Mouse (Mus musculus) cerebellum, adult 18-20 months (tissue): ENCODE results near the gene Mrpl12.
A peak's percentile ranks its signal among the peaks of the same experiment; 100 is the strongest.
"Not testable (repeated sequence)": the region's sequence is repeated elsewhere in the genome, so short reads cannot be mapped to it uniquely, and the experiment has no call there.

Experiments
- DNase-seq, 2 experiments: peaks; one replicate each; pipeline ENCODE4 v3.0.0; 2021

Gene Mrpl12

GRCm38 (mm10) chr11:120510375-120511030 is 26.1 kb downstream of the Mrpl12 start:
- DNase-seq, result no peak

GRCm38 (mm10) chr11:120512790-120513453 is 28.5 kb downstream of the Mrpl12 start:
- DNase-seq, result peak; percentile 65 to 67

- DNase-seq, result not testable (repeated sequence)
Observed at GRCm38 (mm10) chr11:120514262-120514661, 29.8 kb downstream of the Mrpl12 start.

- peak; percentile 90 to 95 for DNase-seq
Observed at GRCm38 (mm10) chr11:120515611-120516010, 31.2 kb downstream of the Mrpl12 start.

DNA sequence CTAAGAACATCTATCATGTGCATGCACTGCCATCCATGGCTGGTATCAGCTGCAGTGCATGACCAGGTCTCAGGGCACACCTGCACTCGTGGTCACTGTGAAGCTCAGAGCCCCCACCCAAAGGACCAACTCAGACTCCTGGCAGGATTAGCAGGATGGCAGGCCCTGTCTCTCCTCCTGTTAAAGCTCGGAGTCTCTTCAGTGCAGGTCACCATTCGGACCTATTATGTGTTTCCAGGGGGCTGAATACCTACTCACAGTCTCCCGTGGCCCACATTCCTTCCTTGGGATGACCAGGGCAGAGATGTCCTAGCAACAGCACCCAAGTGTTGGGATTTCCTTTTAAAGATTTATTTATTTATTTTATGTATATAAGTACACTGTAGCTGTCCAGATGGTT is 32.7 kb downstream of the Mrpl12 start:
- no peak for DNase-seq

GRCm38 (mm10) chr11:120518027-120518426 is 33.6 kb downstream of the Mrpl12 start:
- no peak for DNase-seq

DNA sequence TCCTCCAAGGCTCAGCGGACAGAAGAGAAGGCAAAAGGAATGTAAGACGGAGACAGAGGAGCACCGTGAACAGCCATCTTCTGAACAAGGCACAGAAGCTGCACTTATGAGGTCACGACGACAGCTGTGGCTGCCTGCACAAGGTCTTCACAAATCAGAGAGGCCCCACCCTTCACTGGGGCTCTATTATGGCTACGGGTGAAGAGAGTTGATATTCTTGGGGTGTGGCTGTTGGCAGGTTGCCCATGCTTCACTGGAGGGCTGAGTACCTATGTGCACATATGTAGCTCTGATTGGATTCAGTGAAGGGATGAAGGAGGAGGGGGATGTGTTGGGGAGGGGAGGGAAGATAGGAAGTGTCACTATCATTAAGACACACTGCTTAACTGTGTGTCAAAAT is 34.1 kb downstream of the Mrpl12 start:
- DNase-seq, result no peak

- peak in 1 of 2 experiments; percentile 33 for DNase-seq
Observed at GRCm38 (mm10) chr11:120519738-120520137, 35.3 kb downstream of the Mrpl12 start.

DNA sequence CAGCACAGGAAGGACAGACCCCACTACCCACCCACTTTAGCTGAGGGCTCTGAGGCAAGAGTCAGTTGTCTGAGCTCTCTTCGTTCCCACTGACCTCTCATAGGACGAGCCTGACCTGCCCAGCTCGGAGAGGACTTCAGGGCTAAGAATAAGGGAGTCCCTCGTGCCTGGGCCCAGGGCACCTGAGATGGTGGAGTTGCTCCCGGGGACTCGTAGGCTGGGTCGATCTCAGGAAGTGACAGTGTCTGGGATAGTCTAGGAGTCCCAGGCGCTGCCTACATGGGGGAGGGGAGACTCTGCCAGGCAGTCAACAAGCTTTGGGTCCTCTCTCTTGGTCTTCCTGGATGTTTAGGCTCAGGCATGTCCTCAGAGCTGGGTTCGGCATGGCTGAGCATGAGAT is 36.1 kb downstream of the Mrpl12 start:
- DNase-seq, result peak in 1 of 2 experiments; percentile 25

DNA sequence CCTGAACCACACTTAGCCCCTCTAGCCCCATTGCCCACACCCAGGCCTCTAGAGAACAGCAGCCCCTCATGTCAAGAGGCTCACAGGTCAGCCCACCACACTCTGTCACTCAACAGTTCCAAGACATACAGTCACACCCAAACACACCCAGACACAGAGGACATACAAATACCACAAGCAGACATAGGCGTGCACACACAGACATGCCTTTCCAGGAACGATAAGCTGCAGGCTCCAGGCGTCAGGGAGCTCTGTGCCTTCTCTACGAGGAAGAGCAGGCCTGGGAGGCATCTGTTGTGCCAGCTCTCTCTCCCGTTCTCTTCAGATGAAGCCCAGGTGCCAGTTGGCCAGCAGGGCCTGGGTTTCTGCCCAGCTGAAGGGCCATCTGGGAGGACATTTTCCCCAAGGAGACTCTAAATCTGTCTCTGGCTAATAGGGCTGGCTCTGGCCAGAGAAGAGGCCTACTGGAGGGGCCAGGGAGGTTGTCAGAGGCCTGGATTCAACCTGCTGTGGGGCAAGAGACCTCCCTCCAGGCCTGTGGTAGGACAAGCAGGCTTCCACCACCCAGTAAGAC is 36.6 kb downstream of the Mrpl12 start:
- peak; percentile 86 to 90 for DNase-seq

DNA sequence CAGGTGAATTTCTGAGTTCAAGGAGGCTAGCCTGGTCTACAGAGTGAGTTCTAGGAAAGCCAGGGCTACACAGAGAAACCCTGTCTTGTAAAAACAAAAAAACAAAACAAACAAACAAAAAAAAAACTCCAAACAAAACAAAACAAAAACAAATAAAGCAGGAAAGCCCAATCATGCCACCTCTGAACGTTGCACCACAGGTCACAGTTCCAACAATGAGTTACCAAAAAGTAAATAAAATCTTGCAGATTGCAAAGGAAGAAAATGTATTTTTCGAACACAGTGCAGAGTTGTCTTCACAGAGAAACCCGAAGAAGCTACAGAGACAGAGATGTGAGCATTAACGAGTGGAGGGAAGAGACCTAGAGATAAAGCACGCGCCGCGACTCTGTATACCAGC is 38.2 kb downstream of the Mrpl12 start:
- DNase-seq, result no peak

DNA sequence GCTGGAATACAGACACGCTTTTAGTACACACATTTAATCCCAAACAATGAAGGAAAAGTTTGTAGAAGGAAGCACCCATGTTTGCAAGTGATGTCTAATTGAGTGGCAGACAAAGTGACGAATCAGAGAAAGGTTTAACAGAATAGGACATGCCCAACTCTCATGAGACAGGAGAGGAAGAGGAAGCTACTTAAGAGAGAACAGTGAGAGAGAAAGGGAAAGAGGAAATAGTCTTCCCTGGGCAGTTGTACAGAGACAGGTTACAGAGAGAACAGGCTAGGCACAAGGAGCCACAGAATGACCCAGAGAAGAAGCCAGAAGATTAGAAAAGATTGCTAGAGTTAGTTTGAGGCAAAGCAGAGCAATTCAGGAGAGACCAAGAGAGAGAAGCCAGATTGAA is 41.5 kb downstream of the Mrpl12 start:
- no peak for DNase-seq

DNA sequence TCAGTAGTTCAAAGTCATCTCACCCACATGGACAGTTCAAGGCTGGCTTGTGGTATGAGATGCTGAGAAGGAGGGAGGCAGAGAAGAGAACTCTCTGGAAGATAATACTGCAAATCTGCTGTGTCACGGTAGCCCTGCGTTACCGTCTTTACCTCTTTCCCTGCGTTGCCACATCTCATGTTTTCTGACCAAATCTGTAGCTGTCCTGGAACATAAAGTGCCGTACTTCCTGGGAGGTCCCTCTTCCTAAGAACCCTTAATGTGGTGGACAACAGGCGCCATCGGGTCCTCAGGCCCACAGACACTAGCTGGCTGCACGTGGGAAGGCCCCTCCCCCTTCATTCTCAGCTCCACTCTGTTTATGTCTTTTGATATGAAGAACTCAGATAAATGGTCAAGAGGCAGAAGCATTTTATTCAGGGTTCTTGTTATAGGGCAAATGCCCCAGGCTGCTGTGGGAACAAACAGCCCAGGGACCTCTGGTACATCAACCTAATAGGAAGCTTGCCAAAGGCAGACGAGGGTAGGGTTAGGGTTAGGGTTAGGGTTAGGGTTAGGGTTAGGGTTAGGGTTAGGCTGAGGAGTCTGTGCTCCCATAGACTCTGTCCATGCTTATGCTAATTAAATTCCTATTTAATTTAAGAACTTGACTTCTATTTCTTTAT is 43.4 kb downstream of the Mrpl12 start:
- no peak for DNase-seq

- no peak for DNase-seq
Observed at GRCm38 (mm10) chr11:120528903-120529302, 44.5 kb downstream of the Mrpl12 start.

GRCm38 (mm10) chr11:120530085-120530964 is 45.9 kb downstream of the Mrpl12 start, which contains the start of gene Gcgr:
TSS of gene Gcgr (plus strand) at chr11:120530699.
- no peak for DNase-seq

DNA sequence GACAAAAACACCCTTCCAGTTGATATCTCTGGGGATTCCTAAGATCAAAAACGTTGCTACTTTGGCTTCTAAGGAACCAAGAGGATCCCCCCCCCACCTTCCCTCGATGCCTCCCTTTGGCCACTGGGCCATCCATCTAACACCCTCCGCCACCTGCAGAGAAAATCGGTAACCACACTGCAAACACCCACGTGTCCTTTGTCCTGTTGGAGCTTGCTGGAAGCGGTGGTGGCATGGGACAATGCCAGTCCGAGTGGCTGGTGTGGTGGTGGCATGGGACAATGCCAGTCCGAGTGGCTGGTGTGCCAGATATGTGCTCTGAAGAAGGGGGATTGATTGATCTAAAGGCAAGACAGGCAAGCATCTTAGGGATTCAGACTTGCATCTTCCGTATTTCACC is 47.2 kb downstream of the Mrpl12 start:
- no peak for DNase-seq

GRCm38 (mm10) chr11:120534093-120534492 is 49.7 kb downstream of the Mrpl12 start:
- no peak for DNase-seq

GRCm38 (mm10) chr11:120535145-120535544 is 50.7 kb downstream of the Mrpl12 start:
- DNase-seq, result no peak

DNA sequence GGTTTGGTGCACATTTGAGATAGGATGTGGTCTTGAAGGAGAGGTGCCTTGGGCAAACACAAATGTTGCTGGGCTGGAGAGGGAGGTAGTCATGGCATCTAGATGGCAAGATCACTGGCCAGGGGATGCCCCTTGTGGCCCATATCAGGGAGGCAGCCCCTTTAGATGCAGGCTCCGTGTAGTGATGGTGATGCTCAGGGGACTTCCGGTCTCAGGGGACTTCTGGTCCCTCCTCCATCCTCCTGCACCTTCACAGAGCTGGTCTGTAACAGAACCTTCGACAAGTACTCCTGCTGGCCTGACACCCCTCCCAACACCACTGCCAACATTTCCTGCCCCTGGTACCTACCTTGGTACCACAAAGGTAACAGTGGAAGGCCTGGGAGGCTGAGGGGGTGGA is 51.4 kb downstream of the Mrpl12 start:
- DNase-seq, result no peak

- DNase-seq, result peak; percentile 86 to 87
Observed at GRCm38 (mm10) chr11:120538485-120538884, 54.1 kb downstream of the Mrpl12 start.
